Mouse (Mus musculus): ENCODE measurements around the gene Chrdl2. TPM values are rescaled to one million over a fixed set of nuclear protein-coding genes. Genes with fewer than 3 reads are reported as not detected.
"Not testable (repeated sequence)": the region's sequence is repeated elsewhere in the genome, so short reads cannot be mapped to it uniquely, and the experiment has no call there.

Chrdl2 gene
- polyA plus RNA-seq, 1 experiment from 2014 or later = 2.2 TPM

GRCm38 (mm10) chr7:100043605-100044031 lies 37.6 kb downstream of the Chrdl2 start:
- no peak overlapping the region for H3K4me3 ChIP-seq
- 38% methylated on average over 4 of the region's 4 CpGs for WGBS
- H3K27ac ChIP-seq = no peak overlapping the region
- ATAC-seq (ENCODE audit: insufficient number of reproducible peaks, insufficient read depth, low FRiP score, low TSS enrichment, low read depth) = peak; percentile 26; the same call in 1 of the 2 replicates
- no peak overlapping the region for H3K9ac ChIP-seq
- H3K9me3 ChIP-seq = no peaks in the 10 kb centered on the region
- peaks cover 11% of the 10 kb centered on the region for H3K4me1 ChIP-seq
- H3K4me2 ChIP-seq = no peak overlapping the region
- H3K27me3 ChIP-seq = peaks cover 7% of the 10 kb centered on the region; the same call in 1 of the 2 replicates
- no peaks in the 10 kb centered on the region for H3K36me3 ChIP-seq

GRCm38 (mm10) chr7:100046486-100046885 lies 40.5 kb downstream of the Chrdl2 start:
- no peaks in the 10 kb centered on the region for H3K36me3 ChIP-seq
- no peak overlapping the region for H3K4me3 ChIP-seq
- ATAC-seq (ENCODE audit: insufficient number of reproducible peaks, insufficient read depth, low FRiP score, low TSS enrichment, low read depth) = no peak
- H3K27me3 ChIP-seq = peaks cover 7% of the 10 kb centered on the region; the same call in 1 of the 2 replicates
- no peak overlapping the region for H3K27ac ChIP-seq
- no peaks in the 10 kb centered on the region for H3K9me3 ChIP-seq
- no peak overlapping the region for H3K4me2 ChIP-seq
- 67% methylated on average over 2 of the region's 2 CpGs for WGBS
- H3K9ac ChIP-seq = no peak overlapping the region
- H3K4me1 ChIP-seq = peaks cover 11% of the 10 kb centered on the region

- Histone ChIP-seq H3K4me2 (no peak overlapping the region), H3K27me3 (no peaks in the 10 kb centered on the region), H3K9me3 (no peaks in the 10 kb centered on the region), H3K27ac (no peak overlapping the region), H3K9ac (no peak overlapping the region), H3K4me3 (no peak overlapping the region), H3K4me1 (no peaks in the 10 kb centered on the region), H3K36me3 (no peaks in the 10 kb centered on the region)
- ATAC-seq (ENCODE audit: insufficient number of reproducible peaks, insufficient read depth, low FRiP score, low TSS enrichment, low read depth) = no peak
- 69% methylated on average over 4 of the region's 4 CpGs for WGBS
These were observed 45.9 kb downstream of the Chrdl2 start for GRCm38 (mm10) chr7:100051904-100052303.

GRCm38 (mm10) chr7:100052991-100053390 lies 47.0 kb downstream of the Chrdl2 start:
- H3K4me2 ChIP-seq; H3K9me3 ChIP-seq; H3K27ac ChIP-seq; H3K4me3 ChIP-seq; ATAC-seq (ENCODE audit: insufficient number of reproducible peaks, insufficient read depth, low FRiP score, low TSS enrichment, low read depth); H3K36me3 ChIP-seq; H3K27me3 ChIP-seq; H3K9ac ChIP-seq; H3K4me1 ChIP-seq: not testable (repeated sequence)
- 96% methylated on average over 2 of the region's 2 CpGs for WGBS

- 79% methylated on average over 2 of the region's 2 CpGs for WGBS
- no peak overlapping the region for H3K9ac ChIP-seq
- H3K4me2 ChIP-seq = no peak overlapping the region
- no peaks in the 10 kb centered on the region for H3K4me1 ChIP-seq
- no peaks in the 10 kb centered on the region for H3K27me3 ChIP-seq
- ATAC-seq (ENCODE audit: insufficient number of reproducible peaks, insufficient read depth, low FRiP score, low TSS enrichment, low read depth) = no peak
- H3K9me3 ChIP-seq = no peaks in the 10 kb centered on the region
- no peak overlapping the region for H3K4me3 ChIP-seq
- no peak overlapping the region for H3K27ac ChIP-seq
- peaks cover 5% of the 10 kb centered on the region for H3K36me3 ChIP-seq
These were observed 68.0 kb downstream of the Chrdl2 start for GRCm38 (mm10) chr7:100073959-100074358.

GRCm38 (mm10) chr7:100076296-100076695 lies 70.3 kb downstream of the Chrdl2 start:
- no peak overlapping the region for H3K4me3 ChIP-seq
- no peak overlapping the region for H3K27ac ChIP-seq
- ATAC-seq (ENCODE audit: insufficient number of reproducible peaks, insufficient read depth, low FRiP score, low TSS enrichment, low read depth) = no peak
- WGBS = 85% methylated on average over 5 of the region's 5 CpGs
- no peaks in the 10 kb centered on the region for H3K27me3 ChIP-seq
- no peak overlapping the region for H3K9ac ChIP-seq
- no peaks in the 10 kb centered on the region for H3K9me3 ChIP-seq
- peaks cover 17% of the 10 kb centered on the region for H3K36me3 ChIP-seq
- no peak overlapping the region for H3K4me2 ChIP-seq
- peaks cover 4% of the 10 kb centered on the region; the same call in 1 of the 2 replicates for H3K4me1 ChIP-seq

- WGBS = 89% methylated on average over 4 of the region's 4 CpGs
These were observed 71.1 kb downstream of the Chrdl2 start for GRCm38 (mm10) chr7:100077071-100077470.

GRCm38 (mm10) chr7:100080087-100080781 lies 74.3 kb downstream of the Chrdl2 start:
- Histone ChIP-seq H3K36me3 (peaks cover 49% of the 10 kb centered on the region), H3K27ac (0 out of 2 replicates have a peak overlapping the region, but pooled peaks have one; percentile 2), H3K9ac (no peak overlapping the region), H3K4me3 (no peak overlapping the region), H3K27me3 (no peaks in the 10 kb centered on the region), H3K4me2 (no peak overlapping the region), H3K4me1 (peaks cover 4% of the 10 kb centered on the region; the same call in 1 of the 2 replicates), H3K9me3 (no peaks in the 10 kb centered on the region)
- WGBS = 70% methylated on average over 12 of the region's 12 CpGs
- no peak for ATAC-seq (ENCODE audit: insufficient number of reproducible peaks, insufficient read depth, low FRiP score, low TSS enrichment, low read depth)

More at GRCm38 (mm10) chr7:100077071-100077470, 71.1 kb downstream of the Chrdl2 start:
- Histone ChIP-seq H3K36me3 (peaks cover 18% of the 10 kb centered on the region), H3K4me2 (no peak overlapping the region), H3K9ac (no peak overlapping the region), H3K27me3 (no peaks in the 10 kb centered on the region), H3K4me3 (no peak overlapping the region), H3K27ac (no peak overlapping the region), H3K9me3 (no peaks in the 10 kb centered on the region), H3K4me1 (peaks cover 4% of the 10 kb centered on the region; the same call in 1 of the 2 replicates)
- no peak for ATAC-seq (ENCODE audit: insufficient number of reproducible peaks, insufficient read depth, low FRiP score, low TSS enrichment, low read depth)

- Histone ChIP-seq H3K36me3 (peaks cover 74% of the 10 kb centered on the region), H3K27me3 (no peaks in the 10 kb centered on the region), H3K9ac (no peak overlapping the region), H3K4me2 (no peak overlapping the region), H3K9me3 (no peaks in the 10 kb centered on the region), H3K27ac (no peak overlapping the region), H3K4me3 (no peak overlapping the region), H3K4me1 (peaks cover 4% of the 10 kb centered on the region; the same call in 1 of the 2 replicates)
- ATAC-seq (ENCODE audit: insufficient number of reproducible peaks, insufficient read depth, low FRiP score, low TSS enrichment, low read depth) = no peak
- 88% methylated on average over 6 of the region's 6 CpGs for WGBS
These were observed 76.9 kb downstream of the Chrdl2 start for GRCm38 (mm10) chr7:100082836-100083235.

- no peak overlapping the region for H3K9ac ChIP-seq
- H3K9me3 ChIP-seq = no peaks in the 10 kb centered on the region
- no peak overlapping the region for H3K27ac ChIP-seq
- peaks cover 77% of the 10 kb centered on the region for H3K36me3 ChIP-seq
- ATAC-seq (ENCODE audit: insufficient number of reproducible peaks, insufficient read depth, low FRiP score, low TSS enrichment, low read depth) = no peak
- H3K27me3 ChIP-seq = no peaks in the 10 kb centered on the region
- no peak overlapping the region for H3K4me3 ChIP-seq
- WGBS = 72% methylated on average over 6 of the region's 6 CpGs
- peaks cover 4% of the 10 kb centered on the region; the same call in 1 of the 2 replicates for H3K4me1 ChIP-seq
- no peak overlapping the region for H3K4me2 ChIP-seq
These were observed 77.8 kb downstream of the Chrdl2 start for GRCm38 (mm10) chr7:100083812-100084211.
